Mouse (Mus musculus) natural killer cell, adult 2 months (primary cell): Measurements from ENCODE around the gene Perm1.

ENCODE experiments used
- DNase-seq, 2 experiments: peaks; one replicate each; pipeline ENCODE4 v3.0.0; 2022; ENCODE audit warnings: low spot score in 2 of 2

Perm1 gene

DNA sequence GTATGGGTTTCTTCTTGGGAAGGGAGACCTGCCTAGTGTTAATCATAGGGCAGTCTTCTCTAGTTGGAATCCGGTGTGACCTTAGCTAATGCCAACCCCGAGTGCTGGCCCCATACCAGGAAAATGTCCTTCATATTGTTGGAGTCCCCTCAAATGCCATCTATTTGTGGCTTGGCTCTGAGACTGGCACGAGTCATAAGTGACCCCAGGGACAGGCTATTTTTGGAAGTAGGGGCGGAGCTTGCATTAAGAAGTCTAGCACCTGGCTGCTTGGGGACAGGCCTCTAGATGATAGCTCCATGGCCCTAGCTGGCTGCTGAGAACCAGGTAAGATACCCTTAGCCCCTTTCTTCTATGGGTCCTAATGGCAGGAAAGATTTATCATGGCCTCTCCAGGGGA, at the start of gene Perm1:
Perm1 (plus strand) TSS at position 220 of the 400 bp plus-strand sequence.
- DNase-seq: no peak

DNA sequence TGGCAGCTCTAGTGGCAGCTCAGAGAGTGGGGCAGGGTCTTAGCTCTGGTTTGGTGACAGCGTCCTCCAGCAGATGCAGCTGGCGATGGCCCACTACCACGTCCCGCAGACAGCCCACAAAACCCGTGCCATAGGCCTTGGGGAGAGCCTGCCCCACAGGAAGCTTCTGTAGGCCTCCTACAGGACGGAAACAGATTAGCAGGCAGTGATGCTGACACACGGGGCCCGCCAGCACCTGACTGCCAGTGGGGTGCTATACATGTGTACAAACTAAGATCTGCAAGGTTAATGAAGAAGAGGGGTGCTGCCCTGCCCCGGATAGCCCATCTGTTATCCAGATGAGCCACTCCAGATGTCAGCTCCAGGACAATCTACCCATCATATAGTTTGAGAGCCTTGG, 49.2 kb upstream of the Perm1 start:
- no peak for DNase-seq

DNA sequence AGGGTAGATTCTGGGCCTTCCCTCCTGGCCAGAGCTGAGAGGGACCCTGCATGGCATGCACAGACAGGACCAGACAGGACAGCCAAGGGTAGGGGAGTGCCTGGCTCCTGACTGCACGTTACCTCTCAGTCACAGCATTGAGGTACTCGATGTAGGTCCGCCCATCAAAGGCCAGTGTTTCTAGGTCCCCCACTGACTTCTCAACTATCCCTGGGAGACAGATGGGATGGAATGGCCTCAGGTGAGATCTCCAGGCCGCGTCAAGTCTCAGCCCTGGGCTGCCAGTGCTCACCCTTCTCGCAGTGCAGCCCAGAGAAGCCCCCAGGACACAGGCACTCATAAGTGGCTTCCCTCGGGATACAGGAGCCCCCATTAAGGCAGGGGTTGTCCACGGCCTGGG, 47.1 kb upstream of the Perm1 start:
- no peak for DNase-seq

DNA sequence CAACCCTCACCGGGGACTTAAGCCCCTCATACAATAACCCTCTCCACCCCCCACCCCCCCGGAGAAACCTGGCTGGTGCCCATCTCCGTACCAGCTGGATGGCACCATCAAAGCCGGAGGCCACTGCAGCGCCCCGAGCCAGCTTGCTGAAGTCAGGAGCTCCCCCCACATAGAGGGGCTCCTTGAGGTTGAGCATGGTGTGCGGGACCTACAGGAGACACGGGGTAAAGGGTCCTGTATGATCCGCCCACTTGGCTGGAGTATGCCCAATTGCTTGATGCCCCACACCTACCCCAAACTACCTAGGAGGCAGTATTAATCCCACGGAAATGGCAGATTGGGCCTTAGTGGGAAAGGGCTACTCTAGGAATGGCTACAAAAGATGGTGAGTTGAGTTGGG, 46.5 kb upstream of the Perm1 start:
- no peak for DNase-seq

DNA sequence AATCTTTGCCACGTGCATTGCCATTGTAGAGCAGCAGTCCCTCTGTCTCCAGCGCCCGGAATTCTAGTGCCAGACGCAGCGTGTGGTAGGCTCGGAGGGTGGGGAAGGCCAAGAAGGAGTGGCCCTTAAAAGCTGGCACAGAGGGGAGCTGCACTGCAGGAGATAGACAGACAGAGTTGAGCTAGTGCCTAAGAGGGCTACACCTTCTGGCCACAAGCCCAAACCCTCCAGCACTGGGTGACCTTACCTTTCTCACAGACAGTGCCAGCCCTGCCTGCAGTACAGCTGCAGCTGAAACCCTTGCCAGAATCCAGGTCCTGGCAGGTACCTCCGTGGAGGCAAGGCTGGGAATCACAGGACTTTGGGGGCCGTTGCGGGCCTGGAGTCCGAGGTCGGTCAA, 43.8 kb upstream of the Perm1 start:
- DNase-seq: no peak

DNA sequence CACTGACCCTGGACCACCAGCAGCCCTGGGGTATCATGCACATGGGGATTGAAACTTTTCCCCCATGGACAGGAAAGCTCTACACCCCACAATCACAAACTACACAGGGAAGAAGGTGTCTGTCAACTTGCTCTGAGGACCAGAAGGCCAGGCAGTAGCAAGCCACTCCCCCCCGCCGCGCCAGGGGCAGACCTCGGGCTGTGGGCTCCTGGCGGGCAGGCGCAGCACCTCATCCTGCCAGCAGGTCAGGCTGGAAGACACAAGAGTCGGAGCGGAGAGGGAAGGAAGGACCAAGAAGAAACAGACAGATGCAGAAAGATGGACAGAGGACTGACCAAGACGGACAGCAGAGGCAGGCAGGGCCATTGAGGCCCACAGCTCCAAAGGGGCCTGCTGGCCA, 38.0 kb upstream of the Perm1 start:
- DNase-seq: no peak

DNA sequence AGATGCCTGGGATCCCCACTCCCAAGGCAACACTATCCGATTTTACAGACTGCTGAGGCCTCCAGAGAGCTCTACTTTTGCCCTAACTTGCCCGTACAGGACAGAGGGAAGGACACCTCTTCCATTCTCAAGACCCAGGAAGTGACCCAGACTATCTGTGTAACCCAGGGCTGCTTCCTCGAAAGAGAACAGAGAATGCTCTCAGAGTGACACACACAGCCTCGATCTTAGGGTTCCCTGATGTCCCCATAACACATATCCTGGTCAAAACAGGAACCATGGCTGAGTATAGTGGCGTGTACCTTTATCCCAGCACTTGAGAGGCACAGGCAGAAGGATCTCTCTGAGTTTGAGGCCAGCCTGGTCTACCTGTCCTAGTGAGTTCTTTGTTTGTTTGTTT, 31.9 kb upstream of the Perm1 start:
- no peak for DNase-seq

DNA sequence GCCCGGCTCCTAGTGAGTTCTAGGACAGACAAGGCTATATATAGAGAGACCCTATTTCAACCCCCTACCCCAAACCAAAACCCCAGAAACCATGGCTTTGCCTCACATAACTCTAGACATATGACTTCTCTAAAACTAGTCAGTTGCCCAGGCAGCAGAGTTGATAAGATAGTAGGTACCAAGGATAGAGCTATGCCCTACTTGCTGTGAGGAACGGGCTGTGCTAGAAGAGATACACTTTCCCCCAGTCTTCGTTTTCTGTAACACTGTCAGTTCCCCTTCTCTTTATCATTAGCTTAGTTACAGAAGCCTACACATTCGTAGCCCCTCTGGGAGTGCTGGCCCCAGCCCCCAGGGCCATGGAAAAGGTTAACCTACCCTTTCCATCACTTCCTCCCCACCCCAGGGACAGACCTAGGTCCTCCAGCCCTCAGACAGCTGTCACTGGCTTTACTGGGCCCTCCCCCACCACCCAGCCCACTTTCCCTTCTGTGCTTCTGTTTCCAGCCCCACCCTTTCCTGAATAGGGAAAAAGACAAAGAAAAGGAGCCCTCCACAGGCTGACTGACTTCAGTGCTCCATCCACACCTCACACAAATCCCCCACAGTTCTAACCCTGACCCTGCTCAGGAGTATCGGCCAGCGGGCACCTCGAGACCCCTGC, 31.2 kb upstream of the Perm1 start:
- DNase-seq: no peak

DNA sequence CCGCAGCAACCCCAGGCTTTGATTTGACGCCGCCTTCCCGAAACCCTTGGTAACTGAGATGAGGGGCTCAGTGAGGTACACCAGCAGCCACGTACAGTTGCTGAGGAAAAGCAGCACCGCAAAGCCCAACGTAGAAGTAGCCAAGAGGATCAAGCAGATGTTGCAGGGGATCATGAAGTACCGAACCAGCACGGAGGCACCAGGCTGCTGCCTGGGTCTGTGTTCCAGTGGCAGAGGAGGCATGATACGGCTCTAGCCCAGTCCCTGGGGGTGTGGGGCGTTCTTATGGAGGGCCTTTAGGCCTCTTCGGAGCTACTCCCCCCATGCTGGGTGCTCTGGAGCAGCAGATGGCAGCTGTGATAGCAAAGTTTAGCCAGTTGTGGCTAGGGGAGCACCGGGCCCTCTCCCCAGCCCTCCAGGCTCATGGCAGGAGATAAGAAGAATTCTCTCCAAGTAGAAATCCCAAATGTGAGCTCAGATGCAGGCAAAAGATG, 30.2 kb upstream of the Perm1 start:
- no peak for DNase-seq

DNA sequence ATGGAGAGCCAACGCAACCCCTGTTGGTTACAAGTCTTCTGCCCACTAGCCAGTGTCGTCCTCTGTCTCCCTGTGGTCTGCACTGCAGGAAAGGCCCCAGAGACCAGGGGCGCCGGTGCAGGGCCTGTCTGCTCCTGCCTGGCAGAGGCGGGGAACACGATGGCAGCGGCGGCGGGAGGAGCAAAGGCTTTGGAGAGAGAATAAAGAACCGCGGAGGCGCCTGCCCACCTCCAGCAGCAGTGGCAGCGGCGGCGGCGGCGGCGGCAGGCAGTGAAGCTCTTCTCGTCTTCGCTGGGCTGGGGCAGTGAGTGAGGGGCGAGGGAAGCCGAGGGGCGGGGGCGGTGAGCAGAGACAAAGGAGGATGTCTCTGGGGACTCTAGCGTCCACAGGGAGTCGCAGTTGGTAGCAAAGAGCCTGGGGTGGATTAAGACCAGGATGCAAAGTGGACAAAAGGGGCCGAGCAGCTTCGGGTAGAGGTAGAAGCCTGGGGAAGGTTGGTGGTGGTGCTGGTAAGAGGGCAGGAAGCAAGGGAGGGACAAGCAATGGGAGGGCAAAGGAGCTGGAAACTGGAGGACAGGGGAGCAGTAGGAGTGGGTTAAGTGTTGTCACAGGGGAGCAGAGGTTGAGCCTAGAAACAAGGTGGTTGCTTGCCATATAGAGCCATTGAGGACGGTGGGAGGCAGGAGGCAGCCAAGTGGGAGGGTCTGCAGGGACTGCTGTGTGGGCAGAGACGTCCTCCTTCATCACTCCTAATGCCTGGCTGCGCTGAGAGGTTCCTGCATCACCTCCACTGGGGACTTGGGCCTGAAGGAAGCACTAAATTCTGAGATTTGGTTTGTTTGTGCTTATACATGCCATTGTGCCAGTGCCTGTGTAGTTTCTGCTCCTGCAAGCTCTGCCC, 29.5 kb upstream of the Perm1 start:
- no peak for DNase-seq

DNA sequence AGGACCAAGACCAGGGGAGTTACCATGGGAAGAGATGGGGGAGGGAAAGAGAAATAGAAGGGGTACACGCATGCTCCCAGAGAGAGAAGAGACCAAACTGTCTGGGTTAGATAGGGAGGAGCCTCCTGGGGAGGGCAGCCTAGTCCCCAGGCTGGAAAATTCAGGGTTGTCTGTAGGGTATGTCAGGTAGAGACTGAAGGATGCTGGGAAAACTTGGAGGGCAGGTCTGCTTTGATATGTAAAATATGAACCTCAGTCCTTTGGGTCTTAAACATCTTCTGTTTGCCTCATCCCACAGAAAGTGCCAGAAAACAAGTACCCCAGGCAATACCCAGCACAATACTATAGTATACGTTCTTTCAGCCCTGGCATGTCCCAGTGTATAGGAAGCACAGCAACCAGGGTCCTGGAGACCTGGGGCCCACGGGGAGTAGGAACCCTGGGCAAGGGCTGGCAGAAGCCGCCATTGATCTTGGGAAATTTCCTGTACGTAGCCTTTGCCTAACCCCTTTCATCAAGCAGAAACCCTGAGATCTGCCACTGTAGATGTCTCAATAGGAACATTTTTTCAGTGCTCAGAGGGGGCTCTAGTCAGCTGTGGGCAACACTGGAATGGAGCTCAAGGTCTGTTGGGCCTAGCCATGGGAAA, 27.4 kb upstream of the Perm1 start:
- DNase-seq: no peak

DNA sequence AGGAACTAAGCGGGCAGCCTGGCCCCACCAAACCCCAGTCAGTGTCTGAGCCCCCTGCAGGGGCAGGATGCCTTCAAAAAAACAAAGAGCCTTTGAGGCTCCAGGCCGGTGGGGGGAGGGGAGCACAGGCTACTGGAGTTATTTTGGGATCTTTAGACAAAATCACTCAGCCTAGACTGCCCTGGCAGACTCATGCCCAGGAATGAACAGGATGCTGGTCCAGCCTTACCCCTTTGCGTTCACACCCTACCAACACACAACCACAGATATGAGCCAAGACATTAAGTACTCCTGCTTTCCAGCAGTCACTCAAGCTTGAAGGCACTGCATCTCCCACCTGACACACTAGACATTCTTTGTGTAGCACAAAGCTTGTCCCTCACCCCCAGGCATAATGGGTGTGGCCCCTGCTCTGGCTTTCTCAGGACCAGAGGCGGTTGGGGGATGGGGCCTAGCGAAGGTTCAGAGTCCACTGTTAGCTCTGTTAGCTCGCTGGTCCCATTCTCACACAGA, 26.8 kb upstream of the Perm1 start:
- DNase-seq: no peak

DNA sequence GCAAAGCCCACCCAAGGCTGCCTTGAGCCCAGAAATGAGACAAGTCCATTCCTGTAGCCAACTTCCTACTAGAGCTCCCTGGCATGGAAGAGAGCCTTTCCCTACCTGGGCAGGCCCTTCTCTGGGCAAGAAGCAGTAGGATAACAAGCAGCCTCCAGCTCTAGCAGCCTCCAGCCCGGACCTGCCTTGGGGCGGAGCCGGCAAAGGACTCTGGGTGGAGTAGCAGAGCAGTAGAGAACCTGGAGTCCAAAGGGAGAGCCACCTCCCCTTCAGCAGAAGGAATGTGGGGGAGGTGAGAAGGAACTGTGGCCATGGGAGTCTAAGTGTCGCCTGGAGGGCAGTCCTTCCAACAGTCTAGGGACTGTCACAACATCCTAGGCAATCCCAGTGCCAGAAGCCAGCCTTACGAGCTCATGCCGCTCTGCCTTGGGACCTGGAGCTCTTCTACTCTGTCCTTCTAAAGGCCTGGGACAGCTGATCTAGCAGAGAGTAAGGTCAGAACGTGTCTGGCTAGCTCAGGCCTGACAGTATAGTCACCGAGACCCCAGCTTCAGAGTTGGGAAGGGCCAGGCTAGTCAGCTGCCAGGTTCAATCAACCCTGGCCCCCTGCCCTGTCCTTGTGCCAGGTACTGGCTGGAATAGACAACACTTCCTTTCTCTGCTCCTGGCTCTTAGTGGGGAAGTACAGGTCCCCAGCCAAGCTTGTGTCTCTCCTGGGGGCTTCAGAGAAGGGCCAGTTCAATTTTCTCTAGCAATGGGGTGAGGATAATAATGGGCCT, 23.1 kb upstream of the Perm1 start:
- DNase-seq: no peak

DNA sequence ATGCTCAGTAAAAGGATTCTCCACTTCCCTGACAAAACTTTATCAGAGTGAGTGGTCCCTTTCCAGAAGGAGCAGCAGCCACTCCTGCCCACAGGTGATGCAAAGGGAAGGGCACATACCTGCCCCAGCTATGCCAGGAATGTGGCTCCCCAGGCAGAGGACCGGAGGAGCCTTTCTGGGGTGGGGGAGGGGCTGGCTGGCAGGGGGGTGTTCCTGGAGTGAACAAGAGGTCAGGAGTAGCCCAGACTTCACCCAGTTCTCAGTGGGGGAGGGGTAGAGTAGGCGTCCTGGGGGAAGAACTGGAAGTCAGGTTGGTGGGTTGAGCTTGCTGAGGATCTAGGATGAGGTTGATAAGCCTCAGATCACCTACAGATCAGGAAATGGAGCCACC, 22.5 kb upstream of the Perm1 start:
- no peak for DNase-seq

DNA sequence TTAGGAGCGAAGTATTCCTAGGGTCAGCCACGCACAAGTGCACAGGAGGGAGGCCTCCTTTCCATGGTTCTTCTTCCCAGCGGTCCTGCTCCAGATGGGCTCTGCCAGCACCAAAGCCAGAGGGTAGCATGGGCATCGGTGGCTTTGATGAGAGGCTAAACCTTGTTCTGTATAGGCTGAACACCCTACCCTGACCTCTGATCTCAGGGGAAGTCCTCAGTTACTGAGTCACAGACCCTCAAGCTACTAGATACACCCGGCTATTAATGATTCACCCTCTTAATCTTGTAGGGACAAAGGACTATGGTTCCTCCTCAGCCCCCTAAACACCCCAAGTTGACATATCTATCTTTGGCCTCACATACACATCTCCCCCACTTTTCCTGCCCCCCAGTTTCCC, 21.8 kb upstream of the Perm1 start:
- no peak for DNase-seq

DNA sequence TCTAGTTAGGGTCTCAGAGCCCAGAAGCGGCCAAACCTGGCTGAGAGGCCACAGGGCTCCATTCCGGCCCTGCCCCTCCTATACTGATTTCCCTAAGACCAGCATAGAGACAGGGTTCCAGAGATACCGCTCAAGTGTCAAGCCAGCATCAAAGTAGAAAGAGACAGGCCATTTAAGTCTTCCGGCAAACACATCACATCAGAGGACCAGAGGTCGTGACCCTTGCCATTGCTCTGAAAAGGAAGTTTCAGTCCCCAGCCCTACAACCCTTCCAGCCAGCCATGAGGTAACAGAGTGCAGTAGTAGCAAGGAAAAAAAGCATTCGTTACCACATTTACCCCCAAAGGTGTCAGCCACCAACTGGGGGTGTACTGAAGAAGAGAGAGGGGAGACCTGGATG, 21.3 kb upstream of the Perm1 start:
- no peak for DNase-seq

DNA sequence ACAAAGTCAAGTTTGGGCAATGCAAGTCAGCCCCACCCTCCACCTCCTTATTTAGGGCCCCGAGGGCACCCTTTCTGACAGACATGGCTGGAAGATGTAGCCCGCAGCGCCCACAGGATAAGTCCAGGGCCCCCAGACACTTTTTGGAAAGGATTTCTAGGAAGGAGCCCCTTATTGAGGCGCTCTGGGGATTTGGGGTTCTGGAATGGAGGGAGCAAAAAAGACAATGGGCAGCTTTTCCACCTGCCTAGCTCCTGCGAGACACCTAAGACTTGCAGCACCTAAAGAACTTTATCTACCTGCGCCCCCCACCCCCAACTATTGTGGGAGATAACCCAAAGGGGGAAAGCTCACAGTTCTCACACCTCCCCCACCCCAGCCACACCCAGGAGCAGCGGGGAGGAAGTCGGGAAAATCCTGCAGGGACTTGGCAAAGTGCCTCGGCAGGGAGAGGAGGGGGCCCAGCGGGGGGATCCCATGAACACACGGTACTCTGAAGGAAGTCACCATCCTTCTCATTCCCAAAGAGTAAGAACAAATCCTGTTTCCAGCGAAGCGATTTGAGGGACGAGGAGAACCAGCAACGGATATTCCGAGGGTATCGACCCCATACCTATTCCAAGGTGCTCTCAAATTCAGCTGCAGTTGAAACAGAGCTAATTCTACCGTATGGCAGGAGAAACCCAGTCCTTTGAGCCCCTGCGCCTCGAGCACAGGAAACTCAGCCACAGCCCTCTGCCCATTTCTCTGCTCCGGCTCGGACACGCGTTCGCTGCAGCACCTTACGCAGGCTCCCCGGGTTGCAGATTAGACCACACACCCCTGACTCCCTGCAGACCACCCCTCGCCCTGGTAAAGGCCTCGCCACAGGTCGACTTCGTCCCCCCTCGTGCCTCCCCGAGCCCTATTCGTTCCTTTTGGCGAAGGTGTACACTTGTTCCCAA, 19.5 kb upstream of the Perm1 start:
- no peak for DNase-seq

DNA sequence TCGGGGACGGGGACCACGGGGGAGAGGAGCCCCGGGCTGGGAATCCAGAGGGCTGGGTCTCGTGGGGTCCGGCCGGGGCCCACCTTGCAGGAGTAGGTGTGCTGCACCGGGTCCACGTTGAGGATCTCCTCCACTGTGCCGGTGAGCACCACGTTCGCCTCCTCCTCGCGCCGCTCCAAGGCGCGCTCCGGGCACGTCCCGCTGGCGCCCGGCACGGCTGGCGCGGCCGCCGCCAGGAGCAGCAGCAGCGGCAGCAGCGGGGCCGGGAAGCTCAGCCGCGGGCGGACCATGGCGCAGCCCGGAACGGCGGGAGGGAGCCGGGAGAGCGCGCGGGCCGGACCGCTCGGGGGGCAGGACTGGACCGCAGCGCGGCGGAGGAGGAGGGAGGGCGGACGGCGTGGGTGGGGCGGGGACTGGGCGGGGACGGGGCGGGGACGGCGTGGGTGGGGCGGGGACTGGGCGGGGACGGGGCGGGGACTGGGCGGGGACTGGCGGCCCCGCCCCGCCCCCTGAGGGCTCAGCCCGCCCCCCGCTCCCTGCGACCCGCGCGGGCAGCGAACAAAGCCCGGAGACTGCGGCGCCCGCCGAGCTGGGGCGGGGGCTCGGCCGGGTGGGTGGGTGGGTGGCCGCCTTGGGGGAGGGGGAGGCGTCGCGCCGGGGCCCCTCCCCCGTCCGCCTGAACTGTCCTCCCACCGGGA, 18.4 kb upstream of the Perm1 start, which contains the start of gene Agrn:
Agrn (minus strand) TSS at position 358 of the 698 bp plus-strand sequence.
- peak; percentile 34 to 40 for DNase-seq

DNA sequence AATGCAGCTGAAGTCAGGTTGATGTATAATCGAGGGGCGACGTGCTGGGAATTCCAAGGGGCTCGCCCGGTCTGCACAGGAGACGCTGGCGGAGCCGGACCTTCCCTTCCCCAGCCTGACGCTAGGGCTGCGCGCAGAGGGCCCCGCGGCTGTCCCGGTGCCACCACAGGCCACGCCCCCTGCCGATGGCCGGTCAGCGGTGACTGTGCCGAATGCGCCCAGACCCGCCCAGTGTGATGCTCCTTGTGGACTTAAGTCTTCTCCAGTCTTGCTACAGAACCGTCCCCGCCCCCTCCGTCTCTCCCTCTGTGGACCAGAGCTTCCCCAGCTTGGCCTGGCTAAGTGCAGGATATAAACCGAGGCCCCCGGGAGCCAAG, 17.9 kb upstream of the Perm1 start:
- peak; percentile 74 to 79 for DNase-seq
